Mouse (Mus musculus) neural tube, postnatal 0 days (tissue): ENCODE measurements around the gene Ctrl. TPM values are rescaled to one million over a fixed set of nuclear protein-coding genes. Genes with fewer than 3 reads are reported as not detected.

Source experiments
- microRNA-seq: library from miRNA; unstranded; fragments of <30 nt; microRNA quantifications from one replicate; pipeline ENCODE4, GENCODE M21; 2016
- polyA plus RNA-seq: library from polyadenylated mRNA; unstranded; fragments of >200 nt; fragmentation: Nextera tagmentation; extraction: Ambion mirVana; gene quantifications from 2 replicates; pipeline ENCODE4 v1.2.1, GENCODE M21; 2015

Gene Ctrl
- 1.8 and 2.8 TPM in 2 replicates for polyA plus RNA-seq

GRCm38 (mm10) chr8:105933762-105934161 lies at the start of gene Ctrl:
Gene Ctrl, minus strand, starts transcription at chr8:105933862.

DNA sequence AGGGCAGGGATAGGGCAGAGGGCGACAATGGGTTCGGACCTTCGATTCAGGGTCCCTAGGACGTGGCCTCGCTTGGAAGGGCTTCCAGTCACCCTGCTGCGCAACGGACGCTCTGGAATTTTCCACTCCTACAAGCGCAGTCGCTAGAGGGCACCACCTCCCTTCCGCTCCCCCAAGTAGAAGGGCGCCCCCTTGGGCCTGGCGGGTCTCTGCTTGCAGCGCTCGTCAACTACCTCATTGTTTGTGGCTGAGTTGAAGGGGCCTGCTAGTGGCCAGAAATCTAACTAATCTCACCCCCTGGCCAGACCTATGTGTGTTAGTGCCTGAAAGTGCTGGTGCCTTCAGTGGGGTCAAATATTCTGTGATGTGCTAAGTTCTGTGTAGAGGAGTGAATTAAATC lies 45.7 kb upstream of the Ctrl start, which contains the start of gene Dpep3:
Dpep3 (minus strand) TSS at position 105 of the 400 bp plus-strand sequence.

GRCm38 (mm10) chr8:105965905-105966341 lies 32.3 kb upstream of the Ctrl start, which contains the start of gene Slc12a4:
Gene Slc12a4, minus strand, starts transcription at chr8:105966097.

GRCm38 (mm10) chr8:105943321-105943739 lies 9.7 kb upstream of the Ctrl start, which contains the start of gene Lcat:
Gene Lcat, minus strand, starts transcription at chr8:105943382.

GRCm38 (mm10) chr8:105938306-105938669 lies 4.6 kb upstream of the Ctrl start, which contains the start of gene Psmb10:
Gene Psmb10, minus strand, starts transcription at chr8:105938444.

DNA sequence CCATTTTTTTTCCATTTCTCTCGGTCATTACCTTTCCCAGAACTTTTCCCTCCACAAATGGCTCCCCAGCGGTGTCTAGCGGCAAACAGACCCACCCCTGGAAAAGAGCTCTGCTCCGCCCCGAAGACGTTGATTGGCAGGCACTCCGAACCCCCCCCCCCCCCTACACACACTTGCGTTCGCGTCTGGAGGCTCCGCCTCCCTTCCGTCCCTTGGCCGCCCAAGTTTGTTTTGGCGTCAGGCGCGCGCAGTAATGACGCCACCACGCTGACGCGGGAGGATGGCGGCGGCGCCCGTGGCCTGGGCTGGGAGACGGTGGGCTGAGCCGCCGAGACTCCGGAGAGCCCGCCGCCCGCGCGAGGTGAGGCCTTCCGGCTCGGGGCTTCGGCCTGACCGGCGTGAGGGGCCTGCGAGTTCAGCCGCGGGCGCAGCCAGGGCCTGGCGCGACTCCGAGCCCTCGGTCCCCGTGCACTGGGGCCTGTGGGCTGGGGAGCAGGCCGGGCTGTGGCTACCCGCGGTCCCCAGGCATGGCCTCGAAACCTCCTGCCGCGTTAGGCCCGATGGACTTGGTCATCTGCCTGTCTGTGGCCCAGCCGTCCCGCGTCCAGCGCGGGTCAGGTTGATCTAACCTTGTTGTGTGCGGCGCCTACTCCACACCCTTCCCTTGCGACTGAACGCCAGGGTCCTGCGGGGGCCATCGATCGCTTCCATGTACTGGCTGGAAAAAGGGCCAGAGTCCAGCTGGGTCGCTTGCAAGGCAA lies 33.3 kb downstream of the Ctrl start, which contains the start of gene Pskh1:
Pskh1 (plus strand) TSS at position 262 of the 761 bp plus-strand sequence.

DNA sequence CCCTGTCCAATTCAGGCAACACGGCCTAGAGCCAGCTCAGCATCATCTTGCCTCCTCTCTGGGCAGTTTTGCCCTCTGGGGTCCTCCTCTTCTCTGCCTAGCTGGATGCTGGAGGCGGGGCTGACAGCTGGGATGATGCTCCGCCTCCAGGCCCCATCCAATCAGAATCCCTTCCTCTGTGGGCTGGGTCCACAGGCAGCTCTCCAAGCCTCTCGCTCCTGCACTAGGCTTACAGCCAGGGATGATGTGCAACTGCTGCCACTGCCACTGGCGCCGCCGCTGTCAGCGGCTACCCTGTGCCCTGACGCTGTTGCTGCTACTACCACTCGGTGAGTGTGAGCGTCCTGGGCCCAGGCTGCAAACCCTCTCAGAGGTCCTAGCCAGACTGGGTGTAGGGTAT lies 40.3 kb downstream of the Ctrl start, which contains the start of gene Nrn1l:
Nrn1l (plus strand) TSS at position 229 of the 400 bp plus-strand sequence.

Small RNAs within 50 kb of the gene (microRNA-seq; reads per million reads assigned to microRNA genes)
- not detected for gene Mir7074

Other genes with a start within 250 kb of the Ctrl start
- 40.1 and 40.8 TPM in 2 replicates for gene Carmil2, start 247.6 kb downstream of the Ctrl start, polyA plus RNA-seq
- gene Acd, start 232.8 kb downstream of the Ctrl start, polyA plus RNA-seq: 68.4 and 74.5 TPM in 2 replicates
- gene Pard6a, start 232.7 kb downstream of the Ctrl start, polyA plus RNA-seq: 74.7 and 80.3 TPM in 2 replicates
- 0.28 TPM in 1 of 2 replicates, not detected in the other for gene 4933405L10Rik, start 226.2 kb downstream of the Ctrl start, polyA plus RNA-seq
- gene Enkd1, start 225.7 kb downstream of the Ctrl start, polyA plus RNA-seq: 18.7 and 20.6 TPM in 2 replicates
- 43.2 and 48.6 TPM in 2 replicates for gene Gfod2, start 175.2 kb downstream of the Ctrl start, polyA plus RNA-seq
- 6.8 and 7.9 TPM in 2 replicates for gene Ranbp10, start 106.5 kb downstream of the Ctrl start, polyA plus RNA-seq
- 0.25 and 0.45 TPM in 2 replicates for gene Tsnaxip1, start 106.1 kb downstream of the Ctrl start, polyA plus RNA-seq
- 33.7 and 38.1 TPM in 2 replicates for gene Cenpt, start 80.6 kb downstream of the Ctrl start, polyA plus RNA-seq
- 46.5 and 47.5 TPM in 2 replicates for gene Thap11, start 78.7 kb downstream of the Ctrl start, polyA plus RNA-seq
- gene Nutf2, start 73.3 kb downstream of the Ctrl start, polyA plus RNA-seq: 124 and 138 TPM in 2 replicates
- gene Edc4, start 53.0 kb downstream of the Ctrl start, polyA plus RNA-seq: 28.9 and 35.3 TPM in 2 replicates
- 2.4 and 5.5 TPM in 2 replicates for gene Nrn1l, start 40.3 kb downstream of the Ctrl start, polyA plus RNA-seq
- 8.6 and 9.3 TPM in 2 replicates for gene Pskh1, start 33.4 kb downstream of the Ctrl start, polyA plus RNA-seq
- 127 and 138 TPM in 2 replicates for gene Psmb10, start 4.6 kb upstream of the Ctrl start, polyA plus RNA-seq
- gene Lcat, start 9.5 kb upstream of the Ctrl start, polyA plus RNA-seq: 16.8 TPM in 2 replicates
- gene Slc12a4, start 32.2 kb upstream of the Ctrl start, polyA plus RNA-seq: 15.6 and 15.7 TPM in 2 replicates
- gene Dpep3, start 45.6 kb upstream of the Ctrl start, polyA plus RNA-seq: not detected in 2 replicates
- gene Dus2, start 57.5 kb upstream of the Ctrl start, polyA plus RNA-seq: 25.2 and 25.4 TPM in 2 replicates
- 0.21 TPM in 1 of 2 replicates, not detected in the other for gene Dpep2nb, start 72.1 kb upstream of the Ctrl start, polyA plus RNA-seq
- gene Ddx28, start 78.0 kb upstream of the Ctrl start, polyA plus RNA-seq: 19.0 and 19.6 TPM in 2 replicates
- gene Nfatc3, start 125.0 kb upstream of the Ctrl start, polyA plus RNA-seq: 2.7 and 2.9 TPM in 2 replicates
- 0.13 and 0.48 TPM in 2 replicates for gene Esrp2, start 203.1 kb upstream of the Ctrl start, polyA plus RNA-seq
- 15.2 and 15.4 TPM in 2 replicates for gene Pla2g15, start 216.5 kb upstream of the Ctrl start, polyA plus RNA-seq
- 46.4 and 47.3 TPM in 2 replicates for gene Slc7a6, start 235.0 kb upstream of the Ctrl start, polyA plus RNA-seq